Mouse (Mus musculus) gastrocnemius, postnatal 10 days (tissue): Measurements from ENCODE around the gene Tmem86a. TPM values are rescaled to one million over a fixed set of nuclear protein-coding genes. Genes with fewer than 3 reads are reported as not detected.
"Not testable (repeated sequence)": the region's sequence is repeated elsewhere in the genome, so short reads cannot be mapped to it uniquely, and the experiment has no call there.

Experiments used
- DNase-seq: peaks from one replicate; pipeline ENCODE4 v3.0.0; 2021; ENCODE audit warnings: mixed read lengths
- long read RNA-seq, 2 experiments: library from polyadenylated mRNA; stranded (forward); transcript quantifications; one replicate each; pipeline ENCODE4 v2.0.0; 2021
- total RNA-seq, 2 experiments: library from RNA; stranded (reverse); gene quantifications; 2 replicates each; pipeline ENCODE4 v1.2.3; 2021

Tmem86a gene
- total RNA-seq: 1 to 10 TPM; 8.2 to 9.0 TPM
- long read RNA-seq, experiment 1, transcript Tmem86a-201 (3 exons, 1,831 nt): major isoform, 11 of 16 reads
- long read RNA-seq, experiment 1, partial matches to known transcripts: 1 of 16 reads
- long read RNA-seq, experiment 1, other reads (novel, unspliced or antisense): 4 of 16 reads
- long read RNA-seq, experiment 2, transcript Tmem86a-201 (3 exons, 1,831 nt): major isoform, 7 of 9 reads
- long read RNA-seq, experiment 2, partial matches to known transcripts: 1 of 9 reads
- long read RNA-seq, experiment 2, other reads (novel, unspliced or antisense): 1 of 9 reads

DNA sequence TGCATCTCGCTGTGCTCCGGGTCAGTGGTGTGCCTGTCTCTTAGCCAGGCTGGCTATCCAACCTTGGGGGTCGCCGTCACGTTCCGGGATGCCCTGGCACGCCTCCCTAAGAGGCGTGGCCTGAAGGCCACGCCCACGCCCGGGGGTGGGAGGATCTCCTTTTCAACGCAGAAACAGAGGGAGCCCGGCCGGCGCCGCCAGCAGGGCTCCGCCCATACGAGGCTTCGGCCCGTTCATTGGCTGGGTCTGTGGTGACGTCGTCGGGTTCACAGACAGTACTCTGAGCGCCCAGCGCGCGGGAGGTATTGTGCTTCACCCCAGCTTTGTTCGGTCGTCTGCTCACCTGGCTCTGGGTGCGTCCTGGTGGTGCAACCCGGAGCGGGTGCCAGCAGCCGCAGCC lies at the start of gene Tmem86a:
TSS of gene Tmem86a (plus strand) at position 236 of the 400 bp plus-strand sequence.
- DNase-seq: peak; percentile 90

DNA sequence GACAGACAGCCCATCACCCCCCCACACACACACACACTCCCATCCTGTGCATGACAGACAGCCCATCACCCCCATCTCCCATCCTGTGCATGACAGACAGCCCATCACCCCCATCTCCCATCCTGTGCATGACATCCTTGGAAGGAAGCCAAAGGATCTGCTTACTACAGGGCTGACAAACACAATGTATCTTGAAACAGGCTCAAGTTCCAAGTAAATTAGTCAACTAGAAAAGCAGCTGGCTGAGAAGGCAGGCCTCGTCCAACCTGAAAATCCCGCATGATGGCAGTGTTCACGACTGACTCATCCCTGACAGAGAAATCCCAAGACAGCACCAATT lies 49.8 kb upstream of the Tmem86a start:
- DNase-seq: no peak

DNA sequence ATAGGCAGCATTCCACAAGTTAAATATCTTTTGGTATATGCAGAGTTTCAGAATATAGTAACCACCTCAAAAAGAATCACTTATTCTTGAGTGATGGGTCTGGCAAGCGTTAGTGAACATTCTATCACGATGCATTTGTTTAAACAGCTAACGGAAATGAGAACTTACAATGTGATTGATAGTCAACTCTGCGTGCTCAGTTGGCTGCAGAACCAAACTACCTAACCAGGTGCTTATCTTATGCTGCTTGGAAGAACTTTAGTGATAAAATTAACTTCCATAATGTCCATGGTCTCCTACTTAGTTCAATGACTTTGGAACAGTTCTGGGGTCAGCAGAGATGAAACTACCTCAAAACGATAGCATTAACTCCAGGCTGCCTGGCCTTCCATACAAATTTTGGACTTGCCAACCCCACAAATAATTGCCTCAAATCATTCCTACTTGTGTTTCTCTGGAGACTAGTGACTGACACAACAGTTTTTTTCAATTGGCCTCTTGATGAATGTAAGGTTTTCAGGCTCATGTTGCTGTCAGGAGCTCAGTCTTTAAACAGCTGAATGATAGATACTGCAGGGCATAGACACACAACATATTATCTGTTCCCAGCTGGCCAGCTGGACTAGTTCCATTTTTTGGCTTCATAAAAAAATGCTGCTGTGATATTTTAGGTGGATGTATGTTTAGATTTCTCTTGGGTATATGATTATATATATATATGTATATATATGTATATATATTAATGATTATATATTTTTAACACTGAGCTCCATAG lies 49.1 kb upstream of the Tmem86a start:
- DNase-seq: no peak

- no peak for DNase-seq
Observed at GRCm38 (mm10) chr7:47001900-47002275, 48.5 kb upstream of the Tmem86a start.

GRCm38 (mm10) chr7:47003411-47004115 lies 46.8 kb upstream of the Tmem86a start:
- no peak for DNase-seq

DNA sequence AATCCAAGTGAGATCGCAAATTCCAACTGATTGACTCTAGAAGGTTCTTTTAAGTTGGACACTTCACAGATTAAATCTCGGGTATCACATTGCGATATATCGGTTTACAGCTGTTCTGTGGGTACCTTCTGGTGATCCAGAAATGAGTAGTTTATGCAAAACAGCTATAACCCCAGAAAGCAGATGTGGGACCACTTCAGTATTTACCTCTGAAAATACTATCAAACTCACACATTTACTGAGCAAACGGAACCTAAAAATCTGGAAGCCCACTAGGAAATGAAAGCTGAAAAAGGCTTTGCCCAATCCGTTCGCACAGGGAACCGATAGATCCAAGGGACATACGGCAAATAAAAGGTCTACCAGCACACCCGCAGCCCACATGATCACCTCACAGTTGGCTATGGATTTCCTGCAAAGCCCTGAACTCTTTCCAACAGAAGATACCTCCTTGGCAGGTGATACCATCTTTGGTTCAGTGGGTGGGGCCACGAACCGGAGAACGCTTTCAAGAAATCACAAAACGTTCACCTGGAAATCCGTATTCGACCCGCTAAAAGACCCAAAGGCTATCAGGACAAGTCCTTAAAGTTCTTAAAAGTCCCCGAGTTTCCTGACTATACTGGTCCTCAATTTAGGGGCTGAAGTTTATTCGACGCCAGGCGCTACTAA lies 43.2 kb upstream of the Tmem86a start:
- no peak for DNase-seq

GRCm38 (mm10) chr7:47007818-47008167 lies 42.6 kb upstream of the Tmem86a start:
- DNase-seq: no peak

DNA sequence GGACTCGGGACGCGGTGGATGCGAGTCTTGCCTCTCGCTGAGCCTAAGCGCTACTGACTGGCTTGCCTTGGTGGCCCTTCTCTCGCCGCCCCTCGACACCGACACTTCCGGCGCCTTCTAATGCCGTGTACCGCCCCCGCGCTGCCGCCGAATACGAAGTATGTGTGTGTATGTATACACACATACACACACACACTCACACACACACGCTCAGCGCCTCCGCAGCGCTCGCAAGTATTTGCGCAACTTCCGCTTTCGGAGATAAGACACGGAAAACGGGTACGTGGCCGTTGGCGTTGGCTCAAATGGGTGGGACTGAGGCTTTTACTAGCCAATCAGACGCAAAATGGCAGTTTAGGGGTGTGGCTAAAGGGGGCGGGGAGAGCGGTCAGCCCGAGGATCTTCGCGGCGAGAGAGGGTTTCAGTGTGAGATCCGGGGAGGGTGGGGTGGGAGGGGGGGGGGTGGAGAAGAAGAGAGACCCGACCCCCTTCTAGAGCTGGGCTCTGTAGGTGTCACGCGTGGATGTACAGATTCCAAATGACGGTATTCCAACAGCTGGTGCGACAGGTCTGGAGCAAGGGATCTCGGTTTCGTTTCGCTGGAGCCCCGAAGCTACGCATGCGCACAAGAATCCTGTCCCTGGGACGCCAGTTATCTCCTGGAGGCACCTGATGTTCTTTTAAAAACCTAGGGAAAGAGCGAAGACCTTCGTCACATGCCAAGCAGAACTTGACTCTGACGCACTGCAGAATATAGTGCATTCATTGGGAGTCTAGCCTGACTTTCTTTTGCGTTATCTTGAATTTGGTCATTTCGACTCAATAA lies 42.0 kb upstream of the Tmem86a start, which contains the start of gene Spty2d1:
TSS of gene Spty2d1 (minus strand) at position 244 of the 826 bp plus-strand sequence.
- DNase-seq: peak; percentile 99

- no peak for DNase-seq
Observed at GRCm38 (mm10) chr7:47013131-47013767, 37.2 kb upstream of the Tmem86a start.

- DNase-seq: peak; percentile 35
Observed at GRCm38 (mm10) chr7:47014564-47015389, 35.6 kb upstream of the Tmem86a start.

GRCm38 (mm10) chr7:47015390-47016065 lies 34.9 kb upstream of the Tmem86a start:
- DNase-seq: peak; percentile 77

DNA sequence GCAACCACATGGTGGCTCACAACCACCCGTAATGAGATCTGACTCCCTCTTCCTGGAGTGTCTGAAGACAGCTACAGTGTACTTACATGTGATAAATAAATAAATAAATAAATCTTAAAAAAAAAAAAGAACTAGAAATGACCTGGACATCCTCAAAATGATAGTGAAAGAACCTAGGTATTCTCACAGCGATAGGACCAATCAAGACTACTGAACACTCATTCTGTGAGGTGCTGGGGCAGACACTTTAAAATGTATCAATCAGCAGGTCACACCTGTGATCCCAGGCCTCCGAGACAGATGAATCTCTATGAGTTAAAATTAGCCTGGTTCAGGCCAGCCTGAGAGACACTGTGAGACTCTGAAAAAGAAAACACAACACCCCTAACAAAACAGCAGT lies 33.8 kb upstream of the Tmem86a start:
- DNase-seq: no peak

DNA sequence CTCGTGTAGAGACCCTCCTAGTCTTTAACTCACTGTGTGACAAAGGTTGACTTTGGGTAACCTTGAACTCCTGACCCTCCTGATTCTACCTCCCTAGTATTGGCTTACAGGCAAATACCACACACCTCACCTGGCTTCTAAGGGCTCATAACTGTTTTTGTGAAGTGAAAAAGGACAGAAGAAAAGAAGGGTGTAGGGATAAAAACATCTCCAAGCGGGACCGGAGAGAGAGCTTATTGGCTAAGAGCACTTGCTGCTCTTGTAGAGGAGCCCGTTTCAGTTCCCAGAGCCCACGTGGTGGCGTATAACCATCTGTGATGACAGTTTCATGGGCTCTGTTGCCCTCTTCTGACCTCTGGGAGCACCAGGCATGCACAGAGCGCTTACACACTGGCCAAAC lies 33.3 kb upstream of the Tmem86a start:
- no peak for DNase-seq

DNA sequence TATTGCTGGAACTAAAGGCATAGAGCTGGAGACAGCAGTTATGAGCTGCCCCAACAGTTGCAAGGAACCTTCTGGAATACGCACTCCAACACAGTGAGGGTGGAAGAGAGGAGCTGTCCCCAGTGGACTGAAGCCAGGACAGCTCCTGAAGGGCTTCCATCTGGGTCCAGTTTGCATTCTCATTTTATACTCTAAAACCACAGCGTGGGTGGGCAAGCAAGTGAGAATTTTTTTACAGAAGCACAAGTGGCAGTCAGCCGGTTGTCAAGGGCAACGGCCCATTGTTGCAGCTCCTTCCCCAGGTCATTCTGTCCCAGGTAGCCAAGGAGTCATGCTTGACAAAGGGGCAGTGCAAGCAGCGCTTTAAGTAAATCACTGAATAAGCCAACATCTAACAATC lies 30.8 kb upstream of the Tmem86a start:
- no peak for DNase-seq

GRCm38 (mm10) chr7:47020956-47021355 lies 29.4 kb upstream of the Tmem86a start:
- DNase-seq: no peak

DNA sequence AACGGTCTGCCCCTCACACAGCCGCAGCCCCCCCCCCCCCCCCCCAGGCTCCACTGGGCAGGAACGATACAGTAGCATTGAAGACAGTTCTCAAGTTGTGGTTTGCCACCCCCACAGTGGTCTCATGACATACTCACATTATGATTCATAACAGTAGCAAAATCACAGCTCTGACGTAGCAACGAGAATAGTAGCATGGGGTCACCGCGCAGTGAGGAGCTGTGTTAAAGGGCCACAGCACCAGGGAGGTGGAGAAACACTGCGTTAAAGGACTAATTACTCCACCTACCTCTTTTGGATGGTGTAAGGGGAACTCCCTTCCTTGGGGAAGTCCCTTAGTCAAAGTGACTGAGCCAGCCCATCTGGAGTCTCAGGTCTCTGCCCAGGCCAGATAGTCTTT lies 27.9 kb upstream of the Tmem86a start:
- DNase-seq: no peak

- DNase-seq: peak; percentile 90
Observed at GRCm38 (mm10) chr7:47023530-47023929, 26.9 kb upstream of the Tmem86a start.

- DNase-seq: no peak
Observed at GRCm38 (mm10) chr7:47024454-47024853, 25.9 kb upstream of the Tmem86a start.

- DNase-seq: no peak
Observed at GRCm38 (mm10) chr7:47025429-47025828, 25.0 kb upstream of the Tmem86a start.

DNA sequence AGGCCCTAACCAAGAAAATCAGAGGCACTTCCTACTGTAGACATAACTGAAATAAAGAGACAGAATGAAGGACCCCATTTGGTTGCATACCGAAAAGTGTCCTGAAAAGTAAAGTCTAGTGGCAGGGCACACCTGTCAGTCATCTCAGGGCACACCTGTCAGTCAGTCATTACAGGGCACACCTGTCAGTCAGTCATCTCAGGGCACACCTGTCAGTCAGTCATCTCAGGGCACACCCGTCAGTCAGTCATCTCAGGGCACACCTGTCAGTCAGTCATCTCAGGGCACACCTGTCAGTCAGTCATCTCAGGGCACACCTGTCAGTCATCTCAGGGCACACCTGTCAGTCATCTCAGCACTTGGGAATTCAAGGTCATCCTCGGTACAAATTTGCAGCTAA lies 23.5 kb upstream of the Tmem86a start:
- DNase-seq: not testable (repeated sequence)
